Mouse (Mus musculus): ENCODE results near the gene Vstm2a.

Gene Vstm2a

DNA sequence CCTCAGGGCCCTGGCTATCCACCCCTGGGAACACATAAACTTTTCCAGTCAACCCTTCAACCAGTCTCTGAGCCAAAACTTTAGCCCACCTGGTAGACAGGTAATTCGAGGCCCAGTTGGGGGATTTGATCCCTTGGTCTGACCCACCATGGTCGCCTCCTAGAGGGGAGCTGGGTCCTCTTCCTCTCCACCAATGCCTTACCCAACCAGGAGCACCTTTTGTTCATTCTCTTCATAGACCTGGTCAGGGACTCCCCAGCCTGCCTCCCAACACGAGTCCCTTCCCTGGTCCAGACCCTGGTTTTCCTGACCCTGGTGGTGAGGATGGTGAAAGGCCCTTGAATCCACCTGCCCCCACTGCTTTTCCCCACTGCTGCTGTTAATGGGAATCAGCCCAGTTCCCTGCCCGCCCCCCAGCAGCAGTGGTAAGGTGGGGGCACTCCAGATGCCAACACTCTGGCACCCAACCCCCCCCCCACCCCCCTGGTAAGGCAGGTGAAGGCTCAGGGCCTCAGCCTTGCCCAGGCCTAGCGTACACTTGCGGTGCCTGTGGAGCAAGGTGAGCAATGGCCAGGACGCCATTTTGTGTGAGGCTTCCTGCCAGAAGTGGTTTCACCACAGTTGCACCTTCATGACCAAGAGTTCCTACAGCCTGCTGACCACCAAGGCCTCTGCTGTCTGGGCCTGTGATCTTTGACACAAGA is 182.2 kb downstream of the Vstm2a start:
- DNase-seq (ENCODE audit: extremely low spot score) = no peak

Data from embryo, embryonic 9.5 days (tissue).